Mouse (Mus musculus) erythroid progenitor cell, adult 5-6 weeks (primary cell): ENCODE results near the gene Des. TPM values are rescaled to one million over a fixed set of nuclear protein-coding genes. Genes with fewer than 3 reads are reported as not detected.

Experiments
- ATAC-seq: replicated peaks from 2 replicates; pipeline ENCODE4 v1.8.0; 2016; ENCODE audit warnings: moderate number of reproducible peaks, mild to moderate bottlenecking, moderate TSS enrichment, inconsistent platforms; ENCODE audit not compliant: poor library complexity, low FRiP score, severe bottlenecking
- total RNA-seq, 2 experiments: library from RNA; stranded (forward) in 1 of 2; stranded (reverse) in 1 of 2; fragments of 150-400 nt in 1 of 2; fragments of 186-747, 209-891 nt in 1 of 2; gene quantifications; 2 replicates each; pipeline versions ENCODE4 v1.2.3 to v1.2.4; 2015 to 2017; ENCODE audit warnings: low replicate concordance in 2 of 2

Gene Des
- total RNA-seq, 2 experiments from 2014 or later: not detected

DNA sequence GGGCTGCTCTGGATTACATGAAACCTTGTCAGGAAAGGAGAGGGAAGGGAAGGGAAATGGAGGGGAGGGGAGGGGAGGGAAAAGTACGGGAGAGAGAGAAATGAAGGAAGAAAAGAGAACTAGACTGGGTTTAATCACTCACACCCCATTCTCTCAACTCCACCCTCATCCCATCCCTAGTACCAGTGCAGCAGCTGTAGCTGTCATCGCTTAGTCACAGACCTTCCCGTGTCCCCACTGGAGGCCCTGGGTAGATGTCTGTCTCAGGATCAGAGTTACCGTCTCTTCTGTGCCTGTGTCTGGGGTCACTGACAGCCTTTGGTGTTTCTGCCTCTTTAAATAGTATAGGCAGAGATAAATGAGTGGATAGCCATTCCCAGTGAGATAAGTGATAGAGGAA is 48.1 kb downstream of the Des start:
- ATAC-seq: no peak

DNA sequence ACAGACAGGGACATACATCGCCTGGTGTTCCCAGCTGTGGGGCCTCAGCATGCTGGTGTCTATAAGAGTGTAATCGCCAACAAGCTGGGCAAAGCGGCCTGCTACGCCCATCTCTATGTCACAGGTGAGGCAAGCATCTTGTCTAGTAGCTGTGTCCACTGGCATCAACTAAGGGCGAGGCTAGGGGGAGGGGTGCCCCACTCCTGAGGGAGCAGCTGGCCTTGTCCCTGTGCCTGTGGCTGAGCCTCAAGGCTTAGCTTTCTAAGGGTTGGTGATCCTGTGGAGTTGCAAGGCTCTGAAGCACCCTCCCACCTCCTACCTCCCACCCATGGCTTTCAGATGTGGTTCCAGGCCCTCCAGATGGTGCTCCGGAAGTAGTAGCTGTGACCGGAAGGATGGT is 49.8 kb downstream of the Des start:
- no peak for ATAC-seq

DNA sequence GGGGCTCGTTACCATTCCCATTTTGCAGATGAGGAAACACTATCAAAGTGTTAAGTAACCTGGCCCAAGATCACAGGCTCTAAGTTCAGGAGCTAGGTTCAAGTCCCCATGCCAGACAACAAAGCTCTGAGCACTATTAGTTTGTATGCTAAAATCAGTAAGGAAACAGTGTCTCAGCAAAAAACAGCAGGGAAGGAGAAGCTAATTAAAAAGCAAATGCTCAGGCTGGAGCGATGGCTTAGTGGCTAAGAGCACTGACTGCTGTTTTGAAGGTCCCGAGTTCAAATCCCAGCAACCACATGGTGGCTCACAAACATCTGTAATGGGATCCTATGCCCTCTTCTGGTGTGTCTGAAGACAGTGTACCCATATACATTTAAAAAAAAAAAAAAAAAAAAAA is 52.1 kb downstream of the Des start:
- ATAC-seq: no peak

DNA sequence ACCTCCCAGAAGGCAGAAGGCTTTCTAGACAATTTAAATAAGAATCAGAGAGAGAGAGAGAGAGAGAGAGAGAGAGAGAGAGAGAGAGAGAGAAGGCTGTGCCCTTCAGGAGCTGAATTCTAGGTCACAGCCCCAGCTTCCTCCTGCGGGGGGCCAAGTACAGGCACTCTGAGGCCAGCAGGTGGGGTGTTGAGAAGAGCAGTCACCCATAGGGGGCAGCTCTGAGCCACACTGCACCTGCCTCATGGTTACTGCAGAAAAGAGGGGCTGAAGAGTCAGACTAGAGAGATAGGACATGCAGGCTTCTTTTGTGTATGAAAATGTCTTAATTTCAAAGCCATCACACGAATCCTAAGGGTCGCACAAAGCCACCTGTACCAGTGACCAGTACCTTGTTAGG is 53.6 kb downstream of the Des start:
- ATAC-seq: no peak

Other genes starting within 250 kb of the Des start
- 5.8 and 12.2 TPM in 2 replicates for gene Nhej1, start 235.1 kb upstream of the Des start, total RNA-seq (2015; ENCODE audit: low replicate concordance)
- gene Nhej1, start 235.1 kb upstream of the Des start, total RNA-seq (2017; ENCODE audit: low replicate concordance): 10.5 and 11.0 TPM in 2 replicates
- not detected in 2 replicates for gene Slc23a3, start 226.4 kb upstream of the Des start, total RNA-seq (2015; ENCODE audit: low replicate concordance)
- gene Slc23a3, start 226.4 kb upstream of the Des start, total RNA-seq (2017; ENCODE audit: low replicate concordance): not detected in 2 replicates
- 28.5 and 33.5 TPM in 2 replicates for gene Cnppd1, start 217.6 kb upstream of the Des start, total RNA-seq (2015; ENCODE audit: low replicate concordance)
- 66.4 and 76.2 TPM in 2 replicates for gene Cnppd1, start 217.6 kb upstream of the Des start, total RNA-seq (2017; ENCODE audit: low replicate concordance)
- gene Retreg2, start 217.6 kb upstream of the Des start, total RNA-seq (2015; ENCODE audit: low replicate concordance): 145 and 163 TPM in 2 replicates
- gene Retreg2, start 217.6 kb upstream of the Des start, total RNA-seq (2017; ENCODE audit: low replicate concordance): 133 and 149 TPM in 2 replicates
- gene Zfand2b, start 191.7 kb upstream of the Des start, total RNA-seq (2015; ENCODE audit: low replicate concordance): 43.6 and 75.0 TPM in 2 replicates
- gene Zfand2b, start 191.7 kb upstream of the Des start, total RNA-seq (2017; ENCODE audit: low replicate concordance): 54.6 and 69.4 TPM in 2 replicates
- 198 and 219 TPM in 2 replicates for gene Abcb6, start 179.9 kb upstream of the Des start, total RNA-seq (2015; ENCODE audit: low replicate concordance)
- 116 and 174 TPM in 2 replicates for gene Abcb6, start 179.9 kb upstream of the Des start, total RNA-seq (2017; ENCODE audit: low replicate concordance)
- 5.9 and 7.6 TPM in 2 replicates for gene Ankzf1, start 168.2 kb upstream of the Des start, total RNA-seq (2015; ENCODE audit: low replicate concordance)
- gene Ankzf1, start 168.2 kb upstream of the Des start, total RNA-seq (2017; ENCODE audit: low replicate concordance): 8.9 and 10.0 TPM in 2 replicates
- 29.2 and 39.4 TPM in 2 replicates for gene Atg9a, start 168.1 kb upstream of the Des start, total RNA-seq (2015; ENCODE audit: low replicate concordance)
- gene Atg9a, start 168.1 kb upstream of the Des start, total RNA-seq (2017; ENCODE audit: low replicate concordance): 38.8 and 54.5 TPM in 2 replicates
- gene Glb1l, start 149.5 kb upstream of the Des start, total RNA-seq (2015; ENCODE audit: low replicate concordance): 23.1 and 23.9 TPM in 2 replicates
- gene Glb1l, start 149.5 kb upstream of the Des start, total RNA-seq (2017; ENCODE audit: low replicate concordance): 14.2 and 43.3 TPM in 2 replicates
- 96.0 and 112 TPM in 2 replicates for gene Stk16, start 149.5 kb upstream of the Des start, total RNA-seq (2015; ENCODE audit: low replicate concordance)
- 82.3 and 141 TPM in 2 replicates for gene Stk16, start 149.5 kb upstream of the Des start, total RNA-seq (2017; ENCODE audit: low replicate concordance)
- 474 and 550 TPM in 2 replicates for gene Tuba4a, start 140.5 kb upstream of the Des start, total RNA-seq (2015; ENCODE audit: low replicate concordance)
- gene Tuba4a, start 140.5 kb upstream of the Des start, total RNA-seq (2017; ENCODE audit: low replicate concordance): 246 TPM in 2 replicates
- gene A630095N17Rik, start 128.2 kb upstream of the Des start, total RNA-seq (2015; ENCODE audit: low replicate concordance): not detected in 2 replicates
- gene A630095N17Rik, start 128.2 kb upstream of the Des start, total RNA-seq (2017; ENCODE audit: low replicate concordance): not detected in 2 replicates
- gene Dnajb2, start 123.9 kb upstream of the Des start, total RNA-seq (2015; ENCODE audit: low replicate concordance): 154 and 158 TPM in 2 replicates
- 356 and 386 TPM in 2 replicates for gene Dnajb2, start 123.9 kb upstream of the Des start, total RNA-seq (2017; ENCODE audit: low replicate concordance)
- gene Ptprn, start 95.8 kb upstream of the Des start, total RNA-seq (2015; ENCODE audit: low replicate concordance): not detected in 2 replicates
- gene Ptprn, start 95.8 kb upstream of the Des start, total RNA-seq (2017; ENCODE audit: low replicate concordance): not detected in 2 replicates
- not detected in 2 replicates for gene Resp18, start 81.9 kb upstream of the Des start, total RNA-seq (2015; ENCODE audit: low replicate concordance)
- not detected in 2 replicates for gene Resp18, start 81.9 kb upstream of the Des start, total RNA-seq (2017; ENCODE audit: low replicate concordance)
- 7.5 and 7.6 TPM in 2 replicates for gene Dnpep, start 42.3 kb upstream of the Des start, total RNA-seq (2015; ENCODE audit: low replicate concordance)
- 1.7 and 6.5 TPM in 2 replicates for gene Dnpep, start 42.3 kb upstream of the Des start, total RNA-seq (2017; ENCODE audit: low replicate concordance)
- not detected in 2 replicates for gene Speg, start 15.0 kb downstream of the Des start, total RNA-seq (2015; ENCODE audit: low replicate concordance)
- 0.13 TPM in 1 of 2 replicates, not detected in the other for gene Speg, start 15.0 kb downstream of the Des start, total RNA-seq (2017; ENCODE audit: low replicate concordance)
- gene Gmppa, start 75.6 kb downstream of the Des start, total RNA-seq (2015; ENCODE audit: low replicate concordance): 17.6 and 23.1 TPM in 2 replicates
- gene Gmppa, start 75.6 kb downstream of the Des start, total RNA-seq (2017; ENCODE audit: low replicate concordance): 3.6 and 10.8 TPM in 2 replicates
- gene Asic4, start 90.1 kb downstream of the Des start, total RNA-seq (2015; ENCODE audit: low replicate concordance): not detected in 2 replicates
- not detected in 2 replicates for gene Asic4, start 90.1 kb downstream of the Des start, total RNA-seq (2017; ENCODE audit: low replicate concordance)
- gene Chpf, start 119.0 kb downstream of the Des start, total RNA-seq (2015; ENCODE audit: low replicate concordance): not detected in 2 replicates
- gene Chpf, start 119.0 kb downstream of the Des start, total RNA-seq (2017; ENCODE audit: low replicate concordance): 0.77 TPM in 1 of 2 replicates, not detected in the other
- not detected in 2 replicates for gene Tmem198, start 119.2 kb downstream of the Des start, total RNA-seq (2015; ENCODE audit: low replicate concordance)
- not detected in 2 replicates for gene Tmem198, start 119.2 kb downstream of the Des start, total RNA-seq (2017; ENCODE audit: low replicate concordance)
- not detected in 2 replicates for gene Obsl1, start 146.1 kb downstream of the Des start, total RNA-seq (2015; ENCODE audit: low replicate concordance)
- gene Obsl1, start 146.1 kb downstream of the Des start, total RNA-seq (2017; ENCODE audit: low replicate concordance): 0.64 TPM in 1 of 2 replicates, not detected in the other
- gene Inha, start 146.7 kb downstream of the Des start, total RNA-seq (2015; ENCODE audit: low replicate concordance): not detected in 2 replicates
- gene Inha, start 146.7 kb downstream of the Des start, total RNA-seq (2017; ENCODE audit: low replicate concordance): not detected in 2 replicates
- gene Stk11ip, start 161.2 kb downstream of the Des start, total RNA-seq (2015; ENCODE audit: low replicate concordance): 2.5 and 6.5 TPM in 2 replicates
- 9.5 and 15.4 TPM in 2 replicates for gene Stk11ip, start 161.2 kb downstream of the Des start, total RNA-seq (2017; ENCODE audit: low replicate concordance)
- gene Slc4a3, start 185.9 kb downstream of the Des start, total RNA-seq (2015; ENCODE audit: low replicate concordance): 0.36 TPM in 1 of 2 replicates, not detected in the other
- 0.13 TPM in 1 of 2 replicates, not detected in the other for gene Slc4a3, start 185.9 kb downstream of the Des start, total RNA-seq (2017; ENCODE audit: low replicate concordance)